Mouse (Mus musculus): ENCODE data around the gene U2af2.
"Not testable (repeated sequence)": the region's sequence is repeated elsewhere in the genome, so short reads cannot be mapped to it uniquely, and the experiment has no call there.

The U2af2 gene

GRCm38 (mm10) chr7:5074984-5075383, 13.0 kb downstream of the U2af2 start:
- no peak for DNase-seq (ENCODE audit: low read depth, low spot score)

GRCm38 (mm10) chr7:5076931-5077330, 15.0 kb downstream of the U2af2 start:
- DNase-seq (ENCODE audit: low read depth, low spot score), result no peak

GRCm38 (mm10) chr7:5079365-5080009, 17.5 kb downstream of the U2af2 start:
- not testable (repeated sequence) for DNase-seq (ENCODE audit: low read depth, low spot score)

GRCm38 (mm10) chr7:5080010-5080751, 18.2 kb downstream of the U2af2 start, which contains the start of gene Epn1:
TSS of gene Epn1 (plus strand) at chr7:5080235.
- DNase-seq (ENCODE audit: low read depth, low spot score), result peak; percentile 93

GRCm38 (mm10) chr7:5080815-5081214, 18.9 kb downstream of the U2af2 start:
- no peak for DNase-seq (ENCODE audit: low read depth, low spot score)

GRCm38 (mm10) chr7:5081241-5081640, 19.3 kb downstream of the U2af2 start:
- no peak for DNase-seq (ENCODE audit: low read depth, low spot score)

- no peak for DNase-seq (ENCODE audit: low read depth, low spot score)
Observed at GRCm38 (mm10) chr7:5081939-5082338, 20.0 kb downstream of the U2af2 start.

GRCm38 (mm10) chr7:5083325-5084105, 21.6 kb downstream of the U2af2 start:
- no peak for DNase-seq (ENCODE audit: low read depth, low spot score)

- no peak for DNase-seq (ENCODE audit: low read depth, low spot score)
Observed at GRCm38 (mm10) chr7:5085512-5085911, 23.6 kb downstream of the U2af2 start.

GRCm38 (mm10) chr7:5086921-5087440, 25.0 kb downstream of the U2af2 start:
- no peak for DNase-seq (ENCODE audit: low read depth, low spot score)

GRCm38 (mm10) chr7:5087886-5088285, 25.9 kb downstream of the U2af2 start:
- no peak for DNase-seq (ENCODE audit: low read depth, low spot score)

- DNase-seq (ENCODE audit: low read depth, low spot score), result no peak
Observed at GRCm38 (mm10) chr7:5089853-5090252, 27.9 kb downstream of the U2af2 start.

GRCm38 (mm10) chr7:5091008-5091728, 29.2 kb downstream of the U2af2 start:
- DNase-seq (ENCODE audit: low read depth, low spot score), result no peak

GRCm38 (mm10) chr7:5092381-5092780, 30.4 kb downstream of the U2af2 start:
- no peak for DNase-seq (ENCODE audit: low read depth, low spot score)

- no peak for DNase-seq (ENCODE audit: low read depth, low spot score)
Observed at GRCm38 (mm10) chr7:5092831-5093510, 31.0 kb downstream of the U2af2 start.

GRCm38 (mm10) chr7:5098769-5099168, 36.8 kb downstream of the U2af2 start:
- DNase-seq (ENCODE audit: low read depth, low spot score), result no peak

GRCm38 (mm10) chr7:5099796-5100195, 37.9 kb downstream of the U2af2 start:
- no peak for DNase-seq (ENCODE audit: low read depth, low spot score)

- DNase-seq (ENCODE audit: low read depth, low spot score), result no peak
Observed at GRCm38 (mm10) chr7:5101066-5101663, 39.2 kb downstream of the U2af2 start.

- DNase-seq (ENCODE audit: low read depth, low spot score), result no peak
Observed at GRCm38 (mm10) chr7:5102564-5102963, 40.6 kb downstream of the U2af2 start.

GRCm38 (mm10) chr7:5108272-5108671, 46.3 kb downstream of the U2af2 start:
- no peak for DNase-seq (ENCODE audit: low read depth, low spot score)

Data from retina, adult 2 months (tissue).